Mouse (Mus musculus) embryonic facial prominence, embryonic 15.5 days (tissue): ENCODE data around the gene Spsb3. TPM values are rescaled to one million over a fixed set of nuclear protein-coding genes. Genes with fewer than 3 reads are reported as not detected.

Experiments
- ATAC-seq: fragments of 200-750 bp; cut with Nextera tagmentation; 2 replicates; pipeline ENCODE4 v1.8.0; 2017; ENCODE audit warnings: low read depth, moderate TSS enrichment; ENCODE audit not compliant: insufficient number of reproducible peaks, low FRiP score, low TSS enrichment
- H3K27ac ChIP-seq: fragments of 300-500 bp; sonication (generic); replicated peaks from 2 replicates; pipeline ENCODE4 v1.5.1; 2015; ENCODE audit warnings: mild to moderate bottlenecking, inconsistent platforms
- H3K27me3 ChIP-seq: fragments of 300-500 bp; sonication (generic); 2 replicates; pipeline ENCODE4 v1.6.1; 2015; ENCODE audit warnings: inconsistent platforms
- H3K36me3 ChIP-seq: fragments of 300-500 bp; sonication (generic); 2 replicates; pipeline ENCODE4 v1.6.1; 2015; ENCODE audit warnings: mild to moderate bottlenecking, inconsistent platforms
- H3K4me1 ChIP-seq: fragments of 300-500 bp; sonication (generic); 2 replicates; pipeline ENCODE4 v1.6.1; 2015; ENCODE audit warnings: inconsistent platforms
- H3K4me2 ChIP-seq: fragments of 300-500 bp; sonication (generic); replicated peaks from 2 replicates; pipeline ENCODE4 v1.6.1; 2015; ENCODE audit warnings: mild to moderate bottlenecking, inconsistent platforms
- H3K4me3 ChIP-seq: fragments of 300-500 bp; sonication (generic); replicated peaks from 2 replicates; pipeline ENCODE4 v1.5.1; 2015; ENCODE audit warnings: mild to moderate bottlenecking, inconsistent platforms
- H3K9ac ChIP-seq: fragments of 300-500 bp; sonication (generic); 2 replicates; pipeline ENCODE4 v1.6.1; 2015; ENCODE audit warnings: inconsistent platforms
- H3K9me3 ChIP-seq: fragments of 300-500 bp; sonication (generic); replicated peaks from 2 replicates; pipeline ENCODE4 v1.6.1; 2016; ENCODE audit warnings: inconsistent platforms
- WGBS: fragments of 180-500 bp; shearing (Covaris S2); methylation state at CpG from one replicate; pipeline ENCODE4 v1.1.7; 2015; 5-methylcytosine and 5-hydroxymethylcytosine counted together
- polyA plus RNA-seq: library from polyadenylated mRNA; unstranded; fragments of >200 nt; fragmentation: Nextera tagmentation; extraction: Ambion mirVana; gene quantifications from 2 replicates; pipeline ENCODE4 v1.2.1, GENCODE M21; 2015

Gene Spsb3
- 43.5 and 45.3 TPM in 2 replicates for polyA plus RNA-seq

- no peaks in the 10 kb centered on the region for H3K9me3 ChIP-seq
- WGBS: under 1% methylated on average over 69 of the region's 69 CpGs
- ATAC-seq: peak; percentile 94
- H3K4me2 ChIP-seq: peak within 1 kb of the TSS; percentile 94
- H3K4me1 ChIP-seq: peaks cover 32% of the 10 kb centered on the region
- H3K36me3 ChIP-seq: peaks cover 54% of the 10 kb centered on the region
- H3K27me3 ChIP-seq: no peaks in the 10 kb centered on the region
- H3K27ac ChIP-seq: peak within 1 kb of the TSS; percentile 82
- peak within 1 kb of the TSS; percentile 97 for H3K4me3 ChIP-seq
- peak within 1 kb of the TSS; percentile 85 for H3K9ac ChIP-seq
Observed at GRCm38 (mm10) chr17:24886134-24886931, at the start of gene Spsb3, which contains the start of gene Nubp2. Spsb3 (plus strand) TSS chr17:24886643. Nubp2 (minus strand) TSS chr17:24886349.

GRCm38 (mm10) chr17:24839842-24840241 lies 46.6 kb upstream of the Spsb3 start, which contains the start of gene Hagh:
Hagh (plus strand) TSS chr17:24840143.
- H3K27me3 ChIP-seq: peaks cover 18% of the 10 kb centered on the region
- no peaks in the 10 kb centered on the region for H3K36me3 ChIP-seq
- H3K4me2 ChIP-seq: peak within 1 kb of the TSS; percentile 10; the same call in 1 of the 2 replicates
- no peak within 1 kb of the TSS for H3K9ac ChIP-seq
- peak within 1 kb of the TSS; percentile 70 for H3K27ac ChIP-seq
- 48% methylated on average over 8 of the region's 8 CpGs for WGBS
- no peaks in the 10 kb centered on the region for H3K4me1 ChIP-seq
- H3K4me3 ChIP-seq: no peak within 1 kb of the TSS
- H3K9me3 ChIP-seq: no peaks in the 10 kb centered on the region
- ATAC-seq: no peak; the same call in 1 of the 2 replicates

- Histone ChIP-seq H3K36me3 (no peaks in the 10 kb centered on the region), H3K27me3 (peaks cover 18% of the 10 kb centered on the region), H3K27ac (peak overlapping the region; percentile 70), H3K4me2 (no peak overlapping the region; the same call in 1 of the 2 replicates), H3K4me1 (no peaks in the 10 kb centered on the region), H3K9me3 (no peaks in the 10 kb centered on the region), H3K4me3 (no peak overlapping the region), H3K9ac (no peak overlapping the region)
- 45% methylated on average over 5 of the region's 5 CpGs for WGBS
- no peak for ATAC-seq
Observed at GRCm38 (mm10) chr17:24840341-24840740, 46.1 kb upstream of the Spsb3 start.

GRCm38 (mm10) chr17:24841133-24841532 lies 45.3 kb upstream of the Spsb3 start:
- Histone ChIP-seq H3K4me1 (no peaks in the 10 kb centered on the region), H3K9me3 (no peaks in the 10 kb centered on the region), H3K36me3 (no peaks in the 10 kb centered on the region), H3K27me3 (peaks cover 18% of the 10 kb centered on the region), H3K9ac (no peak overlapping the region), H3K27ac (no peak overlapping the region), H3K4me3 (no peak overlapping the region), H3K4me2 (0 out of 2 replicates have a peak overlapping the region, but pooled peaks have one; percentile 10)
- WGBS: 43% methylated on average over 4 of the region's 4 CpGs
- no peak for ATAC-seq

GRCm38 (mm10) chr17:24842631-24843030 lies 43.8 kb upstream of the Spsb3 start:
- H3K4me1 ChIP-seq: no peaks in the 10 kb centered on the region
- no peaks in the 10 kb centered on the region for H3K36me3 ChIP-seq
- WGBS: 58% methylated on average over 2 of the region's 2 CpGs
- no peak overlapping the region for H3K4me2 ChIP-seq
- ATAC-seq: no peak
- H3K9ac ChIP-seq: no peak overlapping the region
- no peak overlapping the region for H3K27ac ChIP-seq
- no peaks in the 10 kb centered on the region for H3K9me3 ChIP-seq
- H3K4me3 ChIP-seq: no peak overlapping the region
- peaks cover 12% of the 10 kb centered on the region for H3K27me3 ChIP-seq

GRCm38 (mm10) chr17:24844525-24844924 lies 41.9 kb upstream of the Spsb3 start:
- Histone ChIP-seq H3K4me3 (no peak overlapping the region), H3K9me3 (no peaks in the 10 kb centered on the region), H3K4me1 (peaks cover 6% of the 10 kb centered on the region; the same call in 1 of the 2 replicates), H3K9ac (no peak overlapping the region), H3K36me3 (no peaks in the 10 kb centered on the region), H3K27me3 (peaks cover 12% of the 10 kb centered on the region), H3K27ac (no peak overlapping the region), H3K4me2 (no peak overlapping the region)
- WGBS: 53% methylated on average over 9 of the region's 9 CpGs
- no peak for ATAC-seq

GRCm38 (mm10) chr17:24847386-24847785 lies 39.1 kb upstream of the Spsb3 start:
- no peaks in the 10 kb centered on the region for H3K36me3 ChIP-seq
- H3K27me3 ChIP-seq: peaks cover 14% of the 10 kb centered on the region
- H3K9me3 ChIP-seq: no peaks in the 10 kb centered on the region
- no peak overlapping the region for H3K9ac ChIP-seq
- 94% methylated on average over 1 of the region's 1 CpGs for WGBS
- H3K4me1 ChIP-seq: peaks cover 20% of the 10 kb centered on the region
- no peak overlapping the region for H3K4me2 ChIP-seq
- no peak for ATAC-seq
- no peak overlapping the region for H3K4me3 ChIP-seq
- no peak overlapping the region for H3K27ac ChIP-seq

GRCm38 (mm10) chr17:24848600-24849031 lies 37.8 kb upstream of the Spsb3 start:
- peaks cover 20% of the 10 kb centered on the region for H3K4me1 ChIP-seq
- H3K27ac ChIP-seq: no peak overlapping the region
- H3K9me3 ChIP-seq: no peaks in the 10 kb centered on the region
- peaks cover 11% of the 10 kb centered on the region for H3K27me3 ChIP-seq
- H3K4me3 ChIP-seq: peak overlapping the region; percentile 83
- no peak for ATAC-seq
- peak overlapping the region; percentile 96 for H3K4me2 ChIP-seq
- H3K9ac ChIP-seq: no peak overlapping the region
- H3K36me3 ChIP-seq: peaks cover 6% of the 10 kb centered on the region

- under 1% methylated on average over 21 of the region's 21 CpGs for WGBS
- peak; percentile 41 for ATAC-seq
Observed at GRCm38 (mm10) chr17:24849733-24850064, 36.7 kb upstream of the Spsb3 start.

GRCm38 (mm10) chr17:24850065-24850772 lies 36.2 kb upstream of the Spsb3 start, which contains the start of gene Fahd1:
Fahd1 (minus strand) TSS chr17:24850364.
- under 1% methylated on average over 58 of the region's 58 CpGs for WGBS

More at GRCm38 (mm10) chr17:24849733-24850064, 36.7 kb upstream of the Spsb3 start:
- H3K36me3 ChIP-seq: peaks cover 10% of the 10 kb centered on the region
- peaks cover 20% of the 10 kb centered on the region for H3K4me1 ChIP-seq
- H3K27ac ChIP-seq: peak overlapping the region; percentile 93
- H3K4me2 ChIP-seq: peak overlapping the region; percentile 96
- peak overlapping the region; percentile 83 for H3K4me3 ChIP-seq
- peaks cover 5% of the 10 kb centered on the region for H3K27me3 ChIP-seq
- H3K9me3 ChIP-seq: no peaks in the 10 kb centered on the region
- peak overlapping the region; percentile 65 for H3K9ac ChIP-seq

GRCm38 (mm10) chr17:24850773-24851127 lies 35.7 kb upstream of the Spsb3 start:
- WGBS: 2% methylated on average over 20 of the region's 20 CpGs
- H3K27me3 ChIP-seq: peaks cover 5% of the 10 kb centered on the region
- H3K27ac ChIP-seq: peak overlapping the region; percentile 93
- peak overlapping the region; percentile 65 for H3K9ac ChIP-seq
- H3K9me3 ChIP-seq: no peaks in the 10 kb centered on the region
- no peak for ATAC-seq
- H3K4me2 ChIP-seq: peak overlapping the region; percentile 96
- peak overlapping the region; percentile 83 for H3K4me3 ChIP-seq
- H3K36me3 ChIP-seq: peaks cover 21% of the 10 kb centered on the region
- peaks cover 20% of the 10 kb centered on the region for H3K4me1 ChIP-seq

More at GRCm38 (mm10) chr17:24850065-24850772, 36.2 kb upstream of the Spsb3 start, which contains the start of gene Fahd1:
- ATAC-seq: peak; percentile 100
- Histone ChIP-seq H3K4me2 (peak within 1 kb of the TSS; percentile 96), H3K27me3 (peaks cover 5% of the 10 kb centered on the region), H3K4me1 (peaks cover 20% of the 10 kb centered on the region), H3K9me3 (no peaks in the 10 kb centered on the region), H3K27ac (peak within 1 kb of the TSS; percentile 93), H3K4me3 (peak within 1 kb of the TSS; percentile 83), H3K36me3 (peaks cover 15% of the 10 kb centered on the region), H3K9ac (peak within 1 kb of the TSS; percentile 65)
